In the genomic region with DNA sequence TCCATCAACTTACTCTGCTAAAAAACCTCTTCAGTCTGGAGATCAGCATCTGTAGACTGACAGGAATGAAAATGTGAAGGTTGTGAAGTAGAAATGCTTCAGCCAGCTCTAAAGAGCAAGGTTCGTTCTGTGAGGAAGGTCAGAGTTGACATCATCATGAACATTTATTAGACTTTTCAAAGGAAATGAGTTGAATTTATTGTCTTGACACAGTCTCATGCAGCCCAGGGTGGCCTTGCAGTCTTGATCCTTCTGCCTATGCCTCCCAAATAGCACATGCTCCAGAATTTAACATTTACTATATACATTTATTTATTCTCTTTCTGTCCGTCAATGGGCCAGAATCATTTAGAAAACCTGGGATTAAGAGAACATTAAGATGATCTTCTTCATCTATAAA, we compare ENCODE assay signal across 13 mouse cellular contexts.
"Had no signal": no experiment of that assay in that cellular context is flagged by ENCODE, and none has a peak within 500 bp of the region (broad histone marks: within the 10 kb centered on the region; RNA-seq: fewer than 3 reads in every experiment).

No protein-coding gene starts in this region.

- DNase-seq: lung, embryonic 14.5 days; lung, postnatal 10 days; lung, postnatal 4 days; midbrain, embryonic 14.5 days; retina, postnatal 1 day; right cerebral cortex, adult 18-20 months; right cerebral cortex, postnatal 25 days; right cerebral cortex, postnatal 4 days; spleen, adult 18-20 months; thymus, adult 18-20 months; thymus, postnatal 14 days; thymus, postnatal 36 days had no signal

- ATAC-seq: midbrain, embryonic 16.5 days had no signal
